Mouse (Mus musculus) midbrain, postnatal 0 days (tissue): ENCODE measurements at regions not wholly inside any gene's neighbourhood (a gene's known extent, or its start where the extent isn't known, plus 50 kb on each side); places are given as distances from the start of the nearest gene placed in this dataset.

Experiments
- ATAC-seq: fragments of 200-750 bp; cut with Nextera tagmentation; 2 replicates; pipeline ENCODE4 v1.8.0; 2017; ENCODE audit warnings: moderate number of reproducible peaks, mild to moderate bottlenecking, moderate TSS enrichment, moderate library complexity; ENCODE audit not compliant: low FRiP score
- DNase-seq: peaks from one replicate; pipeline ENCODE4 v3.0.0-alpha.2; 2015; ENCODE audit warnings: low spot score
- H3K27ac ChIP-seq: fragments of 300-500 bp; sonication (generic); 2 replicates; pipeline ENCODE4 v1.5.1; 2014; ENCODE audit warnings: low read depth, mild to moderate bottlenecking, low read length, mixed read lengths
- H3K27me3 ChIP-seq: fragments of 300-500 bp; sonication (generic); 2 replicates; pipeline ENCODE4 v1.6.1; 2014; ENCODE audit warnings: low read length, control low read depth, mixed read lengths; ENCODE audit not compliant: insufficient read depth
- H3K36me3 ChIP-seq: fragments of 300-500 bp; sonication (generic); 2 replicates; pipeline ENCODE4 v1.6.1; 2014; ENCODE audit warnings: low read length, control low read depth, mixed read lengths; ENCODE audit not compliant: insufficient read depth
- H3K4me1 ChIP-seq: fragments of 300-500 bp; sonication (generic); 2 replicates; pipeline ENCODE4 v1.6.1; 2014; ENCODE audit warnings: mild to moderate bottlenecking, control low read depth, antibody characterized with exemption, low read length, mixed read lengths; ENCODE audit not compliant: insufficient read depth
- H3K4me2 ChIP-seq: fragments of 300-500 bp; sonication (generic); 2 replicates; pipeline ENCODE4 v1.6.1; 2014; ENCODE audit warnings: low read depth, mild to moderate bottlenecking, low read length, mixed read lengths; ENCODE audit not compliant: poor library complexity, severe bottlenecking
- H3K4me3 ChIP-seq: fragments of 300-500 bp; sonication (generic); 2 replicates; pipeline ENCODE4 v1.5.1; 2014; ENCODE audit warnings: low read depth, mild to moderate bottlenecking, low read length, moderate library complexity
- H3K9ac ChIP-seq: fragments of 300-500 bp; sonication (generic); replicated peaks from 2 replicates; pipeline ENCODE4 v1.6.1; 2014; ENCODE audit warnings: mild to moderate bottlenecking, low read length, moderate library complexity, mixed read lengths; ENCODE audit not compliant: poor library complexity, severe bottlenecking
- H3K9me3 ChIP-seq: fragments of 300-500 bp; sonication (generic); 2 replicates; pipeline ENCODE4 v1.6.1; 2016; ENCODE audit warnings: low read length, control low read depth
- CTCF ChIP-seq: IDR thresholded peaks from 2 replicates; pipeline ENCODE4 v1.5.1; 2016; ENCODE audit warnings: antibody characterized with exemption, mild to moderate bottlenecking
- WGBS: fragments of 180-500 bp; shearing (Covaris S2); extraction: QIAGEN DNeasy Blood & Tissue Kit; methylation state at CpG from one replicate; pipeline ENCODE4 v1.1.7; 2014; 5-methylcytosine and 5-hydroxymethylcytosine counted together

DNA sequence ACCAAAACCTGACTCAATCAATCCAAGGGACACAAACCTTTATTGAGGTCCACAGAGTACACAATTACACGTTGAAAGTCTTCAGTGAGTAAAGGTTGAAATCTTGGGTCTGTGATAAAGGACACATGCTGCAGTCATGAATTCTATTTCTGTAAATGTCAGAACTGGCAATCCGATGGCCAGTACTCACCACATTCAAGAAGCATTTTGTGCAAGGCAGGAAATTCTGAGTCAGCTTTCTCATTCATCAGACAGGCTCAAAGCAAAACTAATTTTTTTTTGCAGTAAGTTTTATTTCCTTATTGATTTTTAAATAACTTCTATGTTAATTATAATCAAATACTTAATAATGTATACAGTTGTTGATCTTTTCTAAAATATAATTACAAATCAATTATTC, 616.7 kb downstream of the Efnb2 start:
- no peaks in the 10 kb centered on the region for H3K36me3 ChIP-seq
- ATAC-seq (no peak), DNase-seq (no peak)
- 74% methylated on average over 2 of the region's 2 CpGs for WGBS
- no peak for TF ChIP-seq CTCF
- H3K4me3 ChIP-seq: no peak overlapping the region
- no peaks in the 10 kb centered on the region for H3K4me1 ChIP-seq
- no peak overlapping the region for H3K4me2 ChIP-seq
- no peak overlapping the region for H3K9ac ChIP-seq
- H3K27ac ChIP-seq: no peak overlapping the region
- no peaks in the 10 kb centered on the region for H3K9me3 ChIP-seq
- no peaks in the 10 kb centered on the region for H3K27me3 ChIP-seq

DNA sequence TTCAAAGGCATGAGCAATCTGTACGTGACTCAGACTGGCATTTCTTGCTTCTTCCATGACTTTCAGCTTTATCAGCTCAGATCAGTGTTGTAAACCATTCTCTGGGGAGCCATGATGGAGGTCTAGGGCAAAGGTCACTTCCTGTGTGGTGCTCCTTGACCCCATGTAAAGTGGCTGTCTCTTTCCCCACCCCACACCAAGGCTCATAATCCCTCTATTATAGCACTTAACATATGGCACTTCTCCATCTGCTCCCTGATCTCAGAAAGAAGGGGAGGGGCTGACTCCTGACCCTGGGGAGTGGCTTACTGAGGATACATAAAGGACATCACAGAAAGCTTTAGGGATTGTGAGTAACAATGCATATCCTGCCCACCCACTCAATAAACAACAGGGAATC, 623.1 kb downstream of the Efnb2 start:
- Histone ChIP-seq H3K4me2 (no peak overlapping the region), H3K27me3 (no peaks in the 10 kb centered on the region), H3K4me3 (no peak overlapping the region), H3K9ac (no peak overlapping the region), H3K27ac (no peak overlapping the region), H3K36me3 (no peaks in the 10 kb centered on the region), H3K9me3 (no peaks in the 10 kb centered on the region), H3K4me1 (no peaks in the 10 kb centered on the region)
- ATAC-seq: no peak
- DNase-seq: no peak
- 46% methylated on average over 1 of the region's 1 CpGs for WGBS
- no peak for TF ChIP-seq CTCF

DNA sequence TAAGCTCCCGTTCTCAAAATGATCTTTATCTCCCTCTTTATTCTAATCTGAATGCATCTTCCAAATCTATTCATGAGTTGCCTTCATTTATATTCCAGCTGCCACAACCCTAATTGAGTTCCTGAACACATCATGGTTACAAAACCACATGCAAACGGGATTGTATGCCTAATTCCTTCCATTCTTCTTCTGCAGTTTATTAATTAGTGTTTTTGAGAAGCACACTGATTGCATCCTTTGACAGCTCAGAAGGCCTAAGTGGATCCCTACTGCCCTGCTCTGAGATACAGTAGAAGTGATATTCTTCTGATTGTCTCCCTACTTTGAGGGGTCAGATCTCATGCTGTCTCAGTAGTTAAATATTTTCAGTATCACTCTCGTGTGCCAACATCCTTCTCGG, 649.9 kb downstream of the Efnb2 start:
- DNase-seq: no peak
- Histone ChIP-seq H3K4me2 (no peak overlapping the region), H3K9me3 (no peaks in the 10 kb centered on the region), H3K9ac (no peak overlapping the region), H3K4me3 (no peak overlapping the region), H3K4me1 (no peaks in the 10 kb centered on the region), H3K36me3 (no peaks in the 10 kb centered on the region), H3K27ac (no peak overlapping the region), H3K27me3 (no peaks in the 10 kb centered on the region)
- WGBS: 65% methylated on average over 4 of the region's 4 CpGs
- TF ChIP-seq CTCF: no peak
- ATAC-seq: no peak

- 59% methylated on average over 2 of the region's 2 CpGs for WGBS
Measured at GRCm38 (mm10) chr8:7994905-7995304, 666.1 kb downstream of the Efnb2 start.

DNA sequence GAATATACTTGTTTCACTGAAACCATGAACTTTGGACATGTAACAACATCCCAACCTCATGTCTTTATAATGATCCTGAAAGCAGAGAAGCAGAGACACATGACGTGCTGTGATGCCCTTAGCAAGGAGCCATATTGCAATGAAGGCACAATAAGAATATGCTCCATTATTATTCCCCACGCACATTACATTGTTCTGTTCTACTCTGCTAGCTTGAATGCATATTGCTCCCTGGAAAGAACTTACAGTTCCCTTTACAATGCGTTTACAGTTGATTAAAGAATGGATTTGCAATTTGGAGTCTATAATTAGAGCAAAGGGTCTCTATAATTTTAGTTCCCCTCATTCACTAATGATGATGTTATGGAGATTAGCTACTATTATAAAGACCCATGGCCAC, 672.2 kb downstream of the Efnb2 start:
- TF ChIP-seq CTCF: no peak
- Histone ChIP-seq H3K9me3 (no peaks in the 10 kb centered on the region), H3K27ac (no peak overlapping the region), H3K36me3 (no peaks in the 10 kb centered on the region), H3K9ac (no peak overlapping the region), H3K27me3 (no peaks in the 10 kb centered on the region), H3K4me3 (no peak overlapping the region), H3K4me2 (no peak overlapping the region), H3K4me1 (no peaks in the 10 kb centered on the region)
- ATAC-seq (no peak), DNase-seq (peak; percentile 4)
- WGBS: 81% methylated on average over 3 of the region's 3 CpGs

More at GRCm38 (mm10) chr8:7994905-7995304, 666.1 kb downstream of the Efnb2 start:
- ATAC-seq: no peak
- H3K4me1 ChIP-seq: no peaks in the 10 kb centered on the region
- H3K27me3 ChIP-seq: no peaks in the 10 kb centered on the region
- H3K9me3 ChIP-seq: no peaks in the 10 kb centered on the region
- no peak overlapping the region for H3K9ac ChIP-seq
- H3K27ac ChIP-seq: no peak overlapping the region
- no peak overlapping the region for H3K4me2 ChIP-seq
- H3K36me3 ChIP-seq: no peaks in the 10 kb centered on the region
- no peak for DNase-seq
- no peak for TF ChIP-seq CTCF
- no peak overlapping the region for H3K4me3 ChIP-seq

DNA sequence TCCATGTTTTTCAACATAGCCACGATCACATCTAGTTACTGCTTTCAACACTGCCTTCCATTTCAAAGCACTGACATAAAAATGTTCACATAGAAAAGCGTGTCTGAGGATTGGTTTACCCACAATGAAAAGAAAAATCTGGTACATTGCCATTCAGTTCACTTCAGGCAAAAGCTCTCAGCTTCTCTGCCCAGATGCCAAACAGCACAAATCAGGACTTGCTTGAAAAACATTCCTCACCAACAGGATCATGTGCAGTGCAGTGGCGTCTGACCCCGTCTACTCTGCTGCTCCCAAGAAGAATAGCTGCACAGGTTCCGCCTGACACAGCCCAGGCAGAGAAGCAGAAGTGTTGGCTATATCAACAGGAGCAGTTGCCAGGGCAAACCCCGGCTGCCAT, 684.0 kb downstream of the Efnb2 start:
- Histone ChIP-seq H3K9me3 (no peaks in the 10 kb centered on the region), H3K27ac (no peak overlapping the region), H3K27me3 (no peaks in the 10 kb centered on the region), H3K4me3 (no peak overlapping the region), H3K9ac (no peak overlapping the region), H3K4me2 (no peak overlapping the region), H3K4me1 (no peaks in the 10 kb centered on the region), H3K36me3 (no peaks in the 10 kb centered on the region)
- WGBS: 75% methylated on average over 6 of the region's 6 CpGs
- ATAC-seq: no peak
- no peak for TF ChIP-seq CTCF
- no peak for DNase-seq
